Mouse (Mus musculus) kidney, postnatal 0 days (tissue): ENCODE data around the gene Kif24. TPM values are rescaled to one million over a fixed set of nuclear protein-coding genes. Genes with fewer than 3 reads are reported as not detected.

Source experiments
- ATAC-seq: fragments of 200-750 bp; cut with Nextera tagmentation; replicated peaks from 2 replicates; pipeline ENCODE4 v1.8.0; 2017; ENCODE audit warnings: low read depth, moderate number of reproducible peaks, moderate TSS enrichment, moderate library complexity; ENCODE audit not compliant: low FRiP score
- DNase-seq: peaks from one replicate; pipeline ENCODE4 v3.0.0-alpha.2; 2016; ENCODE audit warnings: low spot score
- H3K27ac ChIP-seq: fragments of 300-500 bp; sonication (generic); 2 replicates; pipeline ENCODE4 v1.5.1; 2014; ENCODE audit warnings: mild to moderate bottlenecking
- H3K27me3 ChIP-seq: fragments of 300-500 bp; sonication (generic); 2 replicates; pipeline ENCODE4 v1.6.1; 2014; ENCODE audit warnings: low read length, mixed read lengths; ENCODE audit not compliant: insufficient read depth
- H3K36me3 ChIP-seq: fragments of 300-500 bp; sonication (generic); 2 replicates; pipeline ENCODE4 v1.6.1; 2014; ENCODE audit warnings: low read length, mixed read lengths; ENCODE audit not compliant: insufficient read depth
- H3K4me1 ChIP-seq: fragments of 300-500 bp; sonication (generic); replicated peaks from 2 replicates; pipeline ENCODE4 v1.6.1; 2014; ENCODE audit warnings: antibody characterized with exemption, low read length, mixed read lengths; ENCODE audit not compliant: insufficient read depth
- H3K4me2 ChIP-seq: fragments of 300-500 bp; sonication (generic); 2 replicates; pipeline ENCODE4 v1.6.1; 2014; ENCODE audit warnings: mild to moderate bottlenecking, low read length, moderate library complexity, mixed read lengths
- H3K4me3 ChIP-seq: fragments of 300-500 bp; sonication (generic); replicated peaks from 2 replicates; pipeline ENCODE4 v1.5.1; 2014; ENCODE audit warnings: low read depth, low read length
- H3K9ac ChIP-seq: fragments of 300-500 bp; sonication (generic); 2 replicates; pipeline ENCODE4 v1.6.1; 2014; ENCODE audit warnings: low read depth, low read length
- H3K9me3 ChIP-seq: fragments of 300-500 bp; sonication (generic); replicated peaks from 2 replicates; pipeline ENCODE4 v1.6.1; 2016; ENCODE audit warnings: low read length, inconsistent platforms, mixed read lengths
- CTCF ChIP-seq: IDR thresholded peaks from 2 replicates; pipeline ENCODE4 v1.5.1; 2016; ENCODE audit warnings: antibody characterized with exemption, low read depth, mild to moderate bottlenecking, moderate library complexity
- WGBS: fragments of 180-500 bp; shearing (Covaris S2); extraction: QIAGEN DNeasy Blood & Tissue Kit; methylation state at CpG from one replicate; pipeline ENCODE4 v1.1.7; 2014; 5-methylcytosine and 5-hydroxymethylcytosine counted together
- polyA plus RNA-seq: library from polyadenylated mRNA; unstranded; fragments of >200 nt; fragmentation: Nextera tagmentation; extraction: Ambion mirVana; gene quantifications from 2 replicates; pipeline ENCODE4 v1.2.1, GENCODE M21; 2015

The Kif24 gene
- polyA plus RNA-seq, 1 experiment from 2014 or later: 2.0 TPM

DNA sequence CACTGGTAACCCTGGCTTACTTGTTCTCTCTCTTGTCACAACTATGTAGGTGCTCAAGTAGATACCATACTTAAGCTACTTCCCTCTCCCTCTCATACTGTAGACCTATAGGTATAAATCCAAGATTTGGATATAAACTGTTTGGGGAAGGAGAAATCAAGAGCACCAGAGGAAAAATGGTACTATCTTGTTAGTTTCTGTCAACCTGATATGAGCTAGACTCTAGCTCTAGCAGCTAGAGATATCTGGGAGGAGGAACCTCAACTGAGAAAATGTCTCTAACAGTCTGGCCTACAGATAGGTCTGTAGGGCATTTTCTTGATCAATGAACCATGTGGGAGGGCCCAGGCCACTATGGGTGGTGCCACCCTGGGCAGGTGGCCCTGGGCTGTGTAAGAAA, 63.5 kb downstream of the Kif24 start:
- Histone ChIP-seq H3K4me1 (no peaks in the 10 kb centered on the region), H3K36me3 (no peaks in the 10 kb centered on the region), H3K4me2 (no peak overlapping the region), H3K9me3 (no peaks in the 10 kb centered on the region), H3K4me3 (no peak overlapping the region), H3K27me3 (no peaks in the 10 kb centered on the region), H3K27ac (no peak overlapping the region), H3K9ac (no peak overlapping the region)
- DNase-seq: no peak
- no peak for ATAC-seq
- no peak for TF ChIP-seq CTCF

GRCm38 (mm10) chr4:41399904-41400303, 64.8 kb downstream of the Kif24 start:
- H3K9ac ChIP-seq: no peak overlapping the region
- no peaks in the 10 kb centered on the region for H3K4me1 ChIP-seq
- no peak for TF ChIP-seq CTCF
- no peaks in the 10 kb centered on the region for H3K9me3 ChIP-seq
- no peak overlapping the region for H3K27ac ChIP-seq
- H3K4me2 ChIP-seq: no peak overlapping the region
- H3K36me3 ChIP-seq: no peaks in the 10 kb centered on the region
- no peak for DNase-seq
- H3K27me3 ChIP-seq: no peaks in the 10 kb centered on the region
- 85% methylated on average over 5 of the region's 5 CpGs for WGBS
- ATAC-seq: no peak
- H3K4me3 ChIP-seq: no peak overlapping the region

DNA sequence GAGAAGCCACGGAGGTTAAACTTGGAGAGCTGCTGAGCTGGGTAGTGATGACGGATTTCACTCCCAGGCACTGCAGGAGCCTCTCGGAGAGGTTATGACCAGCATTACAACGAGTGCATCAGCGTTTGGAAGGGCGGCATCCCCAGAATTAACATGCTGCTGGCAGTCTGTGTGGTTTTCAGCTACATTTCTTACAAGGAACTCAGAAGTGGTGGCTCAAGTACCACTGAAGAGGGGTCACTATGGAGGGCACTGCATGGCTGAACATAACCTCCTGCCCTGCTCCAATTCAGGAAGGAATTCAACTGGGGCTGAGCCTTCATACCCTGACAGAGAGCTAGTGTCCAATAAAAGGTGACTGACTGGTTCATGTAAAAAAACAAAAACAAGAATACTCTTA, 66.3 kb downstream of the Kif24 start:
- H3K36me3 ChIP-seq: peaks cover 12% of the 10 kb centered on the region; the same call in 1 of the 2 replicates
- WGBS: 93% methylated on average over 6 of the region's 6 CpGs
- no peak for DNase-seq

DNA sequence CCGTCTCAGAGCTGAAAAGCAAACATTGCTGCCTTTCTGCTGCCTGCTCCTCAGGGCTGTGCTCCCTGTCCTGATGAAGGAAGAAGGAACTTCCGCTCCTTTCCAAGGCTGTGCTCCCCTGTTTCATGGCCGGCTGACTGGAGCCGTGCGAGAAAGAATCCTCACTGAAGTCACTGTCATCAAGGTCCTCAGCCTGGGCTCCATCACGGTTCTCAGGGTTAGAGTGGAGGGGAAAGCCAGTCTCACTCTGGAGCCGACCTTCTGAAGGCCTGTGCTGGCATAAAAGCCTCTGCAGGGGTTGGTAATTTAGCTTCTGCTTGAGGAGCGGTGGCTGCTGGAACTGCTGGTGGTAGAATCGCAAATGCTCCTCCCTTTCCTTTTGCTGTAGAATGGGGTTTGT, 70.0 kb downstream of the Kif24 start:
- Histone ChIP-seq H3K36me3 (peaks cover 32% of the 10 kb centered on the region; the same call in 1 of the 2 replicates), H3K27me3 (no peaks in the 10 kb centered on the region), H3K27ac (no peak overlapping the region), H3K9ac (no peak overlapping the region), H3K4me1 (no peaks in the 10 kb centered on the region), H3K4me3 (no peak overlapping the region), H3K4me2 (no peak overlapping the region), H3K9me3 (no peaks in the 10 kb centered on the region)
- ATAC-seq (no peak), DNase-seq (no peak)
- TF ChIP-seq CTCF: no peak
- WGBS: 76% methylated on average over 9 of the region's 9 CpGs

More for the DNA sequence above, 66.3 kb downstream of the Kif24 start:
- no peak overlapping the region for H3K4me3 ChIP-seq
- no peak overlapping the region for H3K9ac ChIP-seq
- no peak overlapping the region for H3K27ac ChIP-seq
- no peaks in the 10 kb centered on the region for H3K9me3 ChIP-seq
- ATAC-seq: no peak
- no peak for TF ChIP-seq CTCF
- H3K27me3 ChIP-seq: no peaks in the 10 kb centered on the region
- H3K4me1 ChIP-seq: no peaks in the 10 kb centered on the region
- H3K4me2 ChIP-seq: no peak overlapping the region

GRCm38 (mm10) chr4:41391015-41391414, 73.7 kb downstream of the Kif24 start:
- H3K27me3 ChIP-seq: no peaks in the 10 kb centered on the region
- H3K27ac ChIP-seq: no peak overlapping the region
- WGBS: 93% methylated on average over 2 of the region's 2 CpGs
- peaks cover 47% of the 10 kb centered on the region; the same call in 1 of the 2 replicates for H3K36me3 ChIP-seq
- H3K9ac ChIP-seq: no peak overlapping the region
- H3K9me3 ChIP-seq: no peaks in the 10 kb centered on the region
- ATAC-seq: no peak
- no peak for TF ChIP-seq CTCF
- no peak for DNase-seq
- H3K4me3 ChIP-seq: no peak overlapping the region
- H3K4me2 ChIP-seq: no peak overlapping the region
- no peaks in the 10 kb centered on the region for H3K4me1 ChIP-seq

GRCm38 (mm10) chr4:41390122-41390521, 74.6 kb downstream of the Kif24 start:
- Histone ChIP-seq H3K36me3 (peaks cover 48% of the 10 kb centered on the region; the same call in 1 of the 2 replicates), H3K27ac (no peak overlapping the region), H3K27me3 (no peaks in the 10 kb centered on the region), H3K4me1 (no peaks in the 10 kb centered on the region), H3K9ac (no peak overlapping the region), H3K4me2 (no peak overlapping the region), H3K9me3 (no peaks in the 10 kb centered on the region), H3K4me3 (no peak overlapping the region)
- 23% methylated on average over 3 of the region's 3 CpGs for WGBS
- ATAC-seq (0 out of 2 replicates have a peak, but pooled peaks have one; percentile 17), DNase-seq (peak; percentile 89)
- peak; percentile 92 for TF ChIP-seq CTCF

GRCm38 (mm10) chr4:41389240-41389639, 75.4 kb downstream of the Kif24 start:
- WGBS: 83% methylated on average over 5 of the region's 5 CpGs
- no peak overlapping the region for H3K4me2 ChIP-seq
- no peaks in the 10 kb centered on the region for H3K27me3 ChIP-seq
- DNase-seq: no peak
- no peak for ATAC-seq
- no peaks in the 10 kb centered on the region for H3K4me1 ChIP-seq
- no peaks in the 10 kb centered on the region for H3K9me3 ChIP-seq
- TF ChIP-seq CTCF: no peak
- no peak overlapping the region for H3K9ac ChIP-seq
- H3K27ac ChIP-seq: no peak overlapping the region
- H3K36me3 ChIP-seq: peaks cover 45% of the 10 kb centered on the region; the same call in 1 of the 2 replicates
- no peak overlapping the region for H3K4me3 ChIP-seq
